Mouse (Mus musculus): ENCODE results near the gene Dnm2.

DNA sequence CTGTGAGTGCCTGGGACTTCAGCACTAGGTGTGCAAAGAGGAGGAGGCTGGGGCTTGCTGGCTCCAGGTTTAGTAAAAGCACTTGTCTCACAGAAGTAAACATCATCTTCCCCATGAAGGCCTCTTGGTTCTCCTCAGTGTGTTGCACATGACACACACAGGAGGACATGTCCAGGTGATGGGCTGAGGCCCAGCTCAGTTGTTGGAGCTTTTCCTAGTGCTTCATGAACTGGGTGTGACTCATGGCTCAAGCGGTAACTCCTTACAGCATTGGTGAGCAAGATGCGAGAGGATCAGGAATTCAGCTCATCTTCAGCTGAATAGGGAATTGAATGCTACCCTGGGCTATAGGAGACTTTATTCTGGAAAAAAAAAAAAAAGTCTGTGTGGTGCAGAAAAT is 73.0 kb downstream of the Dnm2 start:
- TF ChIP-seq CTCF (conservative IDR thresholded peaks at IDR 0.05; ENCODE audit: low read length) = no peak
- TF ChIP-seq POU5F1 (IDR thresholded peaks at IDR 0.05; ENCODE audit: borderline replicate concordance, low read length) = no peak

Data from E14TG2a.4 (cell line).